Mouse (Mus musculus) G1E (cell line): ENCODE data around the gene Rtn2.

ENCODE experiments used
- CTCF ChIP-seq: IDR thresholded peaks from 2 replicates; pipeline ENCODE4 v1.5.1; 2012; ENCODE audit warnings: low read depth, low read length, inconsistent platforms, mixed read lengths
- POLR2AphosphoS5 ChIP-seq: IDR thresholded peaks from 2 replicates; pipeline ENCODE4 v1.6.1; 2012; ENCODE audit warnings: low read depth, low read length, inconsistent platforms; ENCODE audit not compliant: insufficient replicate concordance
- TAL1 ChIP-seq: conservative IDR thresholded peaks from 2 replicates; pipeline ENCODE4 v1.6.1; 2012; ENCODE audit warnings: low read depth, low read length, inconsistent platforms, mixed read lengths

GRCm38 (mm10) chr7:19265928-19266822 lies 16.2 kb upstream of the Rtn2 start:
- TF ChIP-seq CTCF: no peak
- TF ChIP-seq POLR2AphosphoS5: no peak
- no peak for TF ChIP-seq TAL1
